ENCODE assay signal across 13 mouse cellular contexts in the genomic region with DNA sequence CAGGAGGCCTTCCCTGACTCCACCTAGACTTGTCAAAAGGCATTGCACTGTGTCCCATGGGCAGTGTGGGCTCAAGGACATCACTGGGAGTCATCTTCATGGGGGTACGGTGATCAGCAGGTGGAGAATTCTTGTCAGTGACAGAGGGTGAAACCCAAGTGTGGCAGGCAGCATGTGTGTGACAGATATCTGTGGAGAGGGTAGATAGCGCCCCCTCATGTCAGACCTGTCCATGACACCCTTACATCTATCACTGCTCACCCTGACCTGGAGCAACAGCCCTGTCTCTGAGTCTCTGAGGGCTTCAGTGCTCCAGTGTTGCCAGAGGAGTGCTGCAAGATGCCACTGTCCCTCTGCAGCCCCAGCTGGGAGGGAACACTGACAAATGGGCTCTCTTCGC.
DNase-seq lines count a peak whose midpoint lies in the region; ATAC-seq and TF ChIP-seq lines count a peak whose summit lies in the region.
"Had no signal": no experiment of that assay in that cellular context is flagged by ENCODE, and none has a peak within 500 bp of the region (broad histone marks: within the 10 kb centered on the region; RNA-seq: fewer than 3 reads in every experiment).

No protein-coding gene starts in this region.

- H3K27me3 ChIP-seq in kidney, postnatal 0 days (ENCODE audit: insufficient read depth, low read length): no peaks in the 10 kb centered on the region
- H3K27me3 ChIP-seq in hindbrain, embryonic 15.5 days: no peaks in the 10 kb centered on the region
- no peaks in the 10 kb centered on the region for H3K27me3 ChIP-seq in kidney, embryonic 14.5 days (ENCODE audit: control insufficient read depth, insufficient read depth, low read length)

- no peak for ATAC-seq in kidney, postnatal 0 days (replicated peaks; ENCODE audit: low FRiP score, low read depth)
- peak; percentile 49 for ATAC-seq in hindbrain, embryonic 15.5 days (ENCODE audit: low FRiP score, low read depth)
- ATAC-seq in kidney, embryonic 14.5 days (ENCODE audit: low FRiP score, low TSS enrichment): no peak
- ATAC-seq: forebrain, embryonic 14.5 days had no signal

- H3K9ac ChIP-seq in kidney, postnatal 0 days (ENCODE audit: low read depth, low read length): no peak overlapping the region
- no peak overlapping the region for H3K9ac ChIP-seq in hindbrain, embryonic 15.5 days
- no peak overlapping the region for H3K9ac ChIP-seq in kidney, embryonic 14.5 days (ENCODE audit: low read depth, low read length)
- H3K9ac ChIP-seq: neural tube, embryonic 13.5 days had no signal

- DNase-seq in kidney, postnatal 0 days (ENCODE audit: low spot score): no peak
- DNase-seq in kidney, adult 8-10 months: no peak
- peak; percentile 47 for DNase-seq in thymus, postnatal 4 days
- no peak for DNase-seq in thymus, postnatal 14 days
- no peak for DNase-seq in layer of hippocampus, postnatal 36 days
- DNase-seq: adrenal gland, postnatal 25 days; heart, postnatal 4 days; kidney, postnatal 4 days had no signal

- no peak overlapping the region for H3K4me2 ChIP-seq in kidney, postnatal 0 days (ENCODE audit: low read length)
- no peak overlapping the region for H3K4me2 ChIP-seq in hindbrain, embryonic 15.5 days
- H3K4me2 ChIP-seq in kidney, embryonic 14.5 days (replicated peaks; ENCODE audit: low read depth, low read length): no peak overlapping the region
- H3K4me2 ChIP-seq: neural tube, embryonic 13.5 days had no signal

- WGBS in kidney, postnatal 0 days: 64% methylated on average over 3 of the region's 3 CpGs
- 60% methylated on average over 3 of the region's 3 CpGs for WGBS in hindbrain, embryonic 15.5 days
- WGBS in kidney, embryonic 14.5 days: 63% methylated on average over 3 of the region's 3 CpGs

- no peaks in the 10 kb centered on the region for H3K4me1 ChIP-seq in kidney, postnatal 0 days (replicated peaks; ENCODE audit: insufficient read depth, low read length)
- H3K4me1 ChIP-seq in hindbrain, embryonic 15.5 days (replicated peaks): no peaks in the 10 kb centered on the region
- 0 out of 2 replicates have a peak, but pooled peaks cover 4% of the 10 kb centered on the region for H3K4me1 ChIP-seq in kidney, embryonic 14.5 days (ENCODE audit: control insufficient read depth, insufficient read depth, low read length)

- no peak overlapping the region for H3K4me3 ChIP-seq in kidney, postnatal 0 days (replicated peaks; ENCODE audit: low read depth, low read length)
- no peak overlapping the region for H3K4me3 ChIP-seq in hindbrain, embryonic 15.5 days
- H3K4me3 ChIP-seq in kidney, embryonic 14.5 days (ENCODE audit: low read length): no peak overlapping the region
- H3K4me3 ChIP-seq: neural tube, embryonic 13.5 days had no signal

- H3K9me3 ChIP-seq in kidney, postnatal 0 days (replicated peaks; ENCODE audit: low read length): no peaks in the 10 kb centered on the region
- no peaks in the 10 kb centered on the region for H3K9me3 ChIP-seq in hindbrain, embryonic 15.5 days
- no peaks in the 10 kb centered on the region for H3K9me3 ChIP-seq in kidney, embryonic 14.5 days (ENCODE audit: control insufficient read depth, low read length)

- TF ChIP-seq CTCF in kidney, postnatal 0 days (IDR thresholded peaks at IDR 0.05; ENCODE audit: low read depth): peak; percentile 14; the same call in 1 of the 2 replicates

- H3K36me3 ChIP-seq in kidney, postnatal 0 days (ENCODE audit: insufficient read depth, low read length): no peaks in the 10 kb centered on the region
- H3K36me3 ChIP-seq in hindbrain, embryonic 15.5 days: no peaks in the 10 kb centered on the region
- no peaks in the 10 kb centered on the region for H3K36me3 ChIP-seq in kidney, embryonic 14.5 days (ENCODE audit: control insufficient read depth, insufficient read depth, low read length)

- no peak overlapping the region for H3K27ac ChIP-seq in kidney, postnatal 0 days
- H3K27ac ChIP-seq in hindbrain, embryonic 15.5 days (replicated peaks): no peak overlapping the region
- no peak overlapping the region for H3K27ac ChIP-seq in kidney, embryonic 14.5 days (ENCODE audit: low read depth, low read length)
- H3K27ac ChIP-seq: macrophage; neural tube, embryonic 13.5 days had no signal
